Mouse (Mus musculus): Measurements from ENCODE around the gene Spg11.
A peak's percentile ranks its signal among the peaks of the same experiment; 100 is the strongest.

Gene Spg11

DNA sequence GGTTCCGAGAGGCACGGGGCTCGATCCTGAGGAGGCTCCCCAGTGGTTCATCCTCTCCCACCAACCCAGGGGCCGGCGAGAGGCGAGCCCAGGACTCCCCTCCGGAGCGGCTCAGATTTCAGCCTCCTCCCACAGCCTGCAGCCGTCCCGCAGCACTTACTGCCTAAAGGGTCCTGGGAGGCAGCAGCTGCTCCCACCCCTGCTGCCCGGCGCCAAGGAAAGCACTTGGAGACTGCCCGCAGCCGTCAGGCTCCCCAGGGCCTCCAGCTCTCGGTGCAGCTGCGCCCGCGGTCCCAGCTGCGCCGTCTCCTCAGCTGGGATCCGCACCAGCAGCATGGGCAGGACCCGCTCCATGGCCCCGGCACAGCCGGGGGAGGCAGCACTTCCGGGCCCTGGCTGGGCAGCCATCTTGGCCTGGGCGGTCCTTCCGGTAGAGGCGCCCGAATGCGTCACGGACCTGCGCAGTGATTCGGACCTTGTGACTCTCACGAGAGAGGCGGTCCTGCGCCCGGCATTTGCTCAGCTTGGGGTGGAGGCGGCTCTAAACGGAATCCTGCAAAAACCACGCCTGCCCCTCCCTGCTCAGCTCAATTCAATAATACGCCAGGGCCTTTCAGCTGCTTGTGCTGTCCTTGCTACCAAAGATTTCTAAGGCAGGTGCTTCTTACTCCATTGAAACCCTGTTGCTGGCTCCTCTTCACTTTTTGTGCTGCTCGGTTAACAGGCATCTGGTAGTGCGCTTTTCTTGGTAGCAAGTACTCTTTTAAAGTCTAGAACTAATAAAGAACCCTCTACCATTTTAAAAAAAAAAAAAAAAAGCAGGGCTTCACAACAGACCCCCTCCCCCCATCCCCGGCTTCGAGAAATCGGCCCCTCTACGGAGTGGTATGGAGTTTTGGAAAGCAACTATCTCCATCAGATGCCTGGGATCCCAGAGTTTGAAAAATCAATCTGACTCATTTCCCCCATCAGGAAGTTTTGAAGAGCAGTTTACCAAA, at the start of gene Spg11:
Spg11 (minus strand) TSS at position 426 of the 998 bp plus-strand sequence.
- DNase-seq = peak; percentile 99

GRCm38 (mm10) chr2:122164293-122164692, 46.1 kb upstream of the Spg11 start:
- no peak for DNase-seq

- no peak for DNase-seq
Observed at GRCm38 (mm10) chr2:122163430-122164195, 45.4 kb upstream of the Spg11 start.

GRCm38 (mm10) chr2:122162529-122162928, 44.3 kb upstream of the Spg11 start:
- DNase-seq = no peak

GRCm38 (mm10) chr2:122161542-122161941, 43.4 kb upstream of the Spg11 start:
- DNase-seq = no peak

- DNase-seq = peak; percentile 87
Observed at GRCm38 (mm10) chr2:122160680-122161079, 42.5 kb upstream of the Spg11 start, which contains the start of gene Trim69. Gene Trim69, plus strand, starts transcription at chr2:122160700.

DNA sequence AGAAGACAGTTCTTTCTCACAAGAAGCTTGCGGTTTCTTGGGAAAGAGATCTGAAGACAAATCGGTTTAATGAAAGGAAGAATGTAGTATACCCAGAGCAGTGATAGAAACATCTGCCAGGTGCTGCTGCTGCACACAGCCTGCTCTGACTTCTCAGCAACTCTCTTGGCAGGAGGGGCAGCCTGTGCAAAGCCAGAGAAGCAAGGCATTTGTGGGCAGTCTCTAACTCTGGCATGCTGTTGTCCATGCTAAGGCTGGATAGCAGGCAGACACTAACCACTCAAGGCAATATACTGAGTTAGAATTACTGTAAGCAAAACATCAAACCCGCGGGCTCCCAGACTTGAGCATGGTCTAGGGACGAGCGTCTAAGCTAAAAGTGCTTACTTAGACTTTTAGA, 41.5 kb upstream of the Spg11 start:
- no peak for DNase-seq

DNA sequence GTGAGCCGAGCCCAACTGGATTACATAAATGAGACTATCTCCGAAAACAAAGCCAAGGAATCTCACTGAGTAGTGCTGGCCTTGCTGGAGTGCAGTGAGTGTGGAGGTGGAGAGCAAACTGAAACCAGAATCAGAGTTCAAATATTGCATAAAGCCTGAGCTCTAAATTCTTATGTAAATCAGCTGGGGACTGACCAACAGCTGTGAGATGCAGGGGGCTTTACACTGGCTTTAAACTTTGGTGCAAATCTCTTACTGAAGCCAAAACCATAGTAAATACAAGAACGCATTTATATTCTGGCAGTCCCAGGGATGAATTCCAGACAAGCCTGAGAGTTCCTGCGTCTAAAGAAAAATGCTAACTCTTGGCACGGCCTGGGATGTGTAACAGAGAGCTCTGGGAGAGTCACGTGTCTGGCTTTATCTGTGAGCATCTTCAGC, 40.2 kb upstream of the Spg11 start:
- no peak for DNase-seq

DNA sequence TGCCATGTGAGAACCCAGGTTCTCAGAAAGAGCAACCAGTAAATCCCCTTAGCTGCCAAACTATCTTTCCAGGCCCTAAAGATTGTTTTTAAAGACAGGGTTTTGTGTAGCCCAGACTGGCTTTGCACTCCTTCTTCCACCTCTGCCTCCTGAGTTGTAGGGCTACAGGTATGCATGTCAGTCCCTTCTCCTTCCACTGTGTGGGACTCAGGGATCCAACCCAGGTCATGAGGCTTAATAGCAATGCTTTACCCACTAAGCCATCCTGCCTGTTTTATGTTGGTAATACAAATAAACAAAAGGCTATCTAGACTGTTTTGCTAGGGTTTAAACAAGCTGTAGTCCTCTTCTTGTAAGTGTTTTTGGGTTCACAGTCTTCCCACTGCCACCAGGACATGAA, 39.4 kb upstream of the Spg11 start:
- DNase-seq = no peak

DNA sequence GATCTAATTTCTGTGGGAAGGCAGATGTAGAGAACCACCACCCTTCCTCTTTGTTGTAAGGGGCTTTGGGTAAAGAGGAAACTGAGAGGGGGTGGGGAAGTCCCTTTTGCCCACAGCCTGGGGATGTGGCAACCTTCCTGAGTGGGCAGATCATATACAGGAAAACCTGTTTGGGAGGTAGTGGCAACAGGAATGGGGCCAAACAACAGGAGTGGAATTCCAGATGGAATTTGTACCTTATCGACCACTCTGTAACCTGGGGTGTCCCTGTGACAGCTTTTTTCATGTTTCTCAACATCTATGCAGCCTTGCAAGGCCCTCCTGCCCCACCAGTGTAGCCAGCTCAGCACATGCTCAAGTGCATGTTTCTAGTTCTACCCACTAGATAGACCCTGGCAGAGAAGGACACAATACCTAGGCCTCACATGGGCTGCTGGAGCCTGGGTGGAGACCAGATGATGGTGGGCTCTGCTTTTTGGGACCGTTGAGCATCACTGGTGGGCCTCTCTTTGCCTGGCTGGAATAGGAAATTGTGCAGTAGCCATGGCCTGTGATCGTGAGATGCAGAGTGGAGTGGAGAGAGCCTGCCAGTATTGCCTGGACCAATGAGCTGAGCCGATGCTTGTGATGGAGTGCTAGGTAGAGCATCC, 38.0 kb upstream of the Spg11 start:
- DNase-seq = no peak

DNA sequence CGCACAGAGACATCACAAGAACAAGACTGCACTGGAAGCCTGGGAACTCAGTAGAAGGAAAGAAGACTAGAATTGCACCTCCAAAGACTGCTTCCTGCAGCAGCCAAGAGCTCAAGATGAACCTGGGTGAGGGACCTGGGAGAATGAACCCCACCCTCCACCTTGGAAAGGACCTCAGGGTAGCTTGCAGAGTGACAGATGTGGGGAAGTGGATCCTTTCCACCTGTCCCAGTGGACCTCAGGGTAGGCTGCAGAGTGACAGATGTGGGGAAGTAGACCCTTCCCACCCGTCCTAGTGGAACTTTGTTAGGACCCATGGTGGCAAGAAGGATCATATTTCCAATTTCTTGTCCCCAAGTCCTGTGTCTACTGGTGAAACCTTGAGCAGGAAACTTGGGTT, 37.1 kb upstream of the Spg11 start:
- no peak for DNase-seq

- DNase-seq = no peak
Observed at GRCm38 (mm10) chr2:122154479-122154878, 36.3 kb upstream of the Spg11 start.

DNA sequence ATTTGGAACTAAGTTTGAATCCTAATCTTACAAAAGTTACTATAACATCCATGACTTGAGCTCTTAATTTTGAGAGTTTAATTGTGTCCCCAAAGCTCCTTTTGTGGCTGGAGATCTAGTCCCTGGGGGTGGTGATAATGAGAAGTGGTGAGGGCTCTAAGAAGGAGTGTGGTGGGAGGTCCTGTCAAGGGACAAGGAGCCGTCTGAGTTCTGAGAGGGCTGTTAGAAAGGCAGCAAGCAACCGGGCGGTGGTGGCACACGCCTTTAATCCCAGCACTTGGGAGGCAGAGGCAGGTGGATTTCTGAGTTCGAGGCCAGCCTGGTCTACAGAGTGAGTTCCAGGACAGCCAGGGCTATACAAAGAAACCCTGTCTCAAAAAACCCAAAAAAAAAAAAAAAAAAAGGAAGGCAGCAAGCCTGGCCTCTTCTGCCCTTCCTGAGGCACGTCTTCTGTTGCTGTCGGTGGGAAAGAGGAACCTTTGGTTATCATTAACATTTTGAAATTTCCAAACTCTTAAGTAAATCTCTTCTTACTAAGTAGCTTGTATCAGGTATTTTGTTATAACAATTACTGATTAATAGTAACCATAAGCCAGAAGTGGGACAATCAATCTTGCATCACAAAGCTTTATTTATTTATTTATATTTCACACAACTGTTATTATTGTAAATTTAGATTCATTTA, 35.6 kb upstream of the Spg11 start:
- no peak for DNase-seq

- DNase-seq = no peak
Observed at GRCm38 (mm10) chr2:122152850-122153249, 34.7 kb upstream of the Spg11 start.

DNA sequence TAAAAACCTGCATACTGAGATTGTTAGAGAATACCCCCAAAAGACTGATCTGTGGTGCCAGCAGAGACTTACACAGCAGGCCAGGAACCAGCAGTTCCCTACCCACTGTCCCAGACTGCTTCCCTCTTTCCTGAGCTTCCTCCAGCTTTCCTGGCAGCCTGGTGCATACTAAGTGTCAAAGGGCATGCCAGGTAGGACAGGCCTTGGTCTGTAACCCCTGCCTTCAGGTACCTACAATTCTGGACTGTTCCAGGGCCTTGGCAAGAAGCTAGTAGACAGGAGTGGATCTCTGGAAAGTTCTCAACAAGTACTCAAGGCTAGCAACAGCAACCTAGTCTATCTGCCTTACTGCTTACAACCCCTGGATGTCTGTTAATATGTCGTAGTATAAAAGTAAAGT, 33.0 kb upstream of the Spg11 start:
- no peak for DNase-seq

- DNase-seq = no peak
Observed at GRCm38 (mm10) chr2:122149716-122150115, 31.5 kb upstream of the Spg11 start.

GRCm38 (mm10) chr2:122149316-122149715, 31.1 kb upstream of the Spg11 start:
- no peak for DNase-seq

DNA sequence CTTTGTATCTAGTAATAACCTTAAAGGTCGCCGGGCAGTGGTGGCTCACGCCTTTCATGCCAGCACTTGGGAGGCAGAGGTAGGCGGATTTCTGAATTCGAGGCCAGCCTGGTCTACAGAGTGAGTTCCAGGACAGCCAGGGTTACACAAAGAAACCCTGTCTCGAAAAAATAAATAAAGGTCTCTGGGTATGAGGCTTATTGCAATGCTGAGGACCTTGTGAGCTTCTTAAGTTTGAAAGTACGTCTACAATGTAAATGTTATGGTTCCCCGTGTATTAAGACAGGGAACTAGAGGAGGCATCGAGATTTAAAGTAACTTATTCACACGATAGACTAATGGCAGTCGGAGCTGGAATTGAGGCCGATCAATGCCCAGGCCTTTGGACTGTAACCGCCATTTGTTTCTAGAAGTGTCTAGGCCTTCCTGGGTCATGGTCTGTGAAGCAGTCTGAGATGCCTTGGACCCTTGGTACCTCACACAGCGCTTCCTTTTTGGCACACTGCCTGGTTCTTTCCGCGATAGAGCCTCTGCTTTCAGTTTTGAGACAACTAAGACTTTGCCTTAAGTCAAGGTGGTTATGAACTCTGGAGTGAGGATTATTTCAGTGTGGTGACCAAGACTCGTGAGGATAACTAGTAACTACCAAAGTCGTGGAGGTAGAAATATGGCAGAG, 30.2 kb upstream of the Spg11 start:
- peak; percentile 90 for DNase-seq

GRCm38 (mm10) chr2:122147508-122148241, 29.5 kb upstream of the Spg11 start, which contains the start of gene B2m:
Gene B2m, plus strand, starts transcription at chr2:122147686.
- peak; percentile 97 for DNase-seq

DNA sequence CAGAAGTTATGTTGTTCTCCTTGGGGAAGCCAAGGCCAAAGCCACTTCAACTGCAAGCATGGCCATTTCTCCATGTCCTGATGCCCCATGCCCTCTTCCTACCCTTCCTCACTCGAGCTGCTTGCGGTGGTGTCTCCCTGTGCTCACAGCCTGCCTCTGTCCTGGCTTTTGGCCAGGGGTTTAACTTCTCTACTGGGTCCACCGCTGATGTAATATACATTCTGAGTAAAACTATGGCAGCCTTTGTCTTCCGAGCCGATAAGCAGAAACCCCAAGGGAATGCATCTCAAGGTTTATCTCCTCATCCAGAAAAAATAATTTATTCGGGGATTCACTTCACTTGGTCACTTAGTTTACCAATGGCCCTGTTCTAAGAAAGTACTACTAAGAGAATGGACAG, 28.5 kb upstream of the Spg11 start:
- peak; percentile 22 for DNase-seq

- DNase-seq = no peak
Observed at GRCm38 (mm10) chr2:122145756-122146155, 27.6 kb upstream of the Spg11 start.

All from kidney, postnatal 14 days (tissue).